Comparison of ENCODE assay signal across 21 mouse cellular contexts in the genomic region with DNA sequence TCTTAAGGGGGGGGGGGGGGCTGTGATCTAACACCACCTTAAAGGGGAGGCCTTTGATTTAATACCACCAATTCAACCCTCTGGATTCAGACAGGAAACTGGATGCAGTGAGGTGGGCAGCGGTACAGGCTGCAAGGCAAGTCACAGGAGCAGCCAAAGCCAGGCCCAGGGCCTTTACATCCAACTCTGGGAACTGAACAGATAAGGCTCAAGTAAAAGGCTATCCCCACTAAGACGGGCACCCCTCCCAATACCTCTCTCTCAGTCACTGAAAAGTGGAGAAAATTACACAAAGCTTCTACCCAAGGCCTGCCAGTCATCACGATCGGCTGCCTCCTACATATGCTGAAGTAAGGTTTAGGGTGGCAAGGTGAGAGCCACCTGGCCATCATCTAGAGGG. TPM values are rescaled to one million over a fixed set of nuclear protein-coding genes. Genes with fewer than 3 reads are reported as not detected.
A peak's percentile ranks its signal among the peaks of the same experiment; 100 is the strongest.
DNase-seq lines count a peak whose midpoint lies in the region; ATAC-seq and TF ChIP-seq lines count a peak whose summit lies in the region.
"Had no signal": no experiment of that assay in that cellular context is flagged by ENCODE, and none has a peak within 500 bp of the region (broad histone marks: within the 10 kb centered on the region; RNA-seq: fewer than 3 reads in every experiment).

No protein-coding gene starts in this region.

- DNase-seq in heart, adult 11 months, result peak; percentile 85
- no peak for DNase-seq in heart, postnatal 25 days (ENCODE audit: low spot score)
- DNase-seq in midbrain, embryonic 11.5 days (ENCODE audit: low spot score, missing footprints), result peak; percentile 6
- DNase-seq in midbrain, postnatal 0 days (ENCODE audit: low spot score), result no peak
- no peak for DNase-seq in limb, embryonic 10.5 days (ENCODE audit: low spot score)
- no peak for DNase-seq in left cerebral cortex, postnatal 14 days (ENCODE audit: low spot score in 2 of 2)
- DNase-seq: adrenal gland, adult 2 months; adrenal gland, postnatal 10 days; adrenal gland, postnatal 25 days; cerebellum, adult 11 months; cerebellum, adult 18-20 months; cerebellum, adult 8-10 months; cerebellum, adult 9-11 months; cerebellum, postnatal 14 days; cerebellum, postnatal 36 days; embryo, embryonic 11 days had no signal

- no peak for TF ChIP-seq CTCF in midbrain, postnatal 0 days (IDR thresholded peaks at IDR 0.05)

- intact Hi-C loops in heart, postnatal 25 days (cut with DNase I), result loop anchor here (10.0 kb wide), 1 partner anchor 55 kb away; no protein-coding TSS in a partner anchor
- intact Hi-C loops in left cerebral cortex, postnatal 14 days (cut with DNase I), result no loop called here

- H3K4me3 ChIP-seq in midbrain, embryonic 11.5 days (ENCODE audit: low read depth, low read length), result no peak overlapping the region
- H3K4me3 ChIP-seq in midbrain, postnatal 0 days (ENCODE audit: low read depth, low read length), result no peak overlapping the region
- no peak overlapping the region for H3K4me3 ChIP-seq in limb, embryonic 10.5 days
- H3K4me3 ChIP-seq: embryonic facial prominence, embryonic 13.5 days; embryonic facial prominence, embryonic 15.5 days; erythroblast, embryonic 14.5 days had no signal

- WGBS in midbrain, embryonic 11.5 days, result 91% methylated on average over 4 of the region's 4 CpGs
- 88% methylated on average over 4 of the region's 4 CpGs for WGBS in midbrain, postnatal 0 days
- 79% methylated on average over 4 of the region's 4 CpGs for WGBS in limb, embryonic 10.5 days

- H3K9ac ChIP-seq in midbrain, embryonic 11.5 days (ENCODE audit: low read length), result no peak overlapping the region
- H3K9ac ChIP-seq in midbrain, postnatal 0 days (replicated peaks; ENCODE audit: low read length, poor library complexity, severe bottlenecking), result no peak overlapping the region
- H3K9ac ChIP-seq: embryonic facial prominence, embryonic 13.5 days; embryonic facial prominence, embryonic 15.5 days had no signal

- no peak for ATAC-seq in midbrain, embryonic 11.5 days (ENCODE audit: low FRiP score)
- ATAC-seq in midbrain, postnatal 0 days (ENCODE audit: low FRiP score), result no peak
- ATAC-seq: forebrain, embryonic 14.5 days; forebrain, embryonic 16.5 days had no signal

- H3K4me2 ChIP-seq in midbrain, embryonic 11.5 days, result no peak overlapping the region
- no peak overlapping the region for H3K4me2 ChIP-seq in midbrain, postnatal 0 days (ENCODE audit: low read depth, low read length, poor library complexity, severe bottlenecking)
- H3K4me2 ChIP-seq: embryonic facial prominence, embryonic 13.5 days; embryonic facial prominence, embryonic 15.5 days had no signal

- no peaks in the 10 kb centered on the region for H3K9me3 ChIP-seq in midbrain, embryonic 11.5 days (ENCODE audit: control insufficient read depth, low read length)
- no peaks in the 10 kb centered on the region for H3K9me3 ChIP-seq in midbrain, postnatal 0 days (ENCODE audit: low read length)
- H3K9me3 ChIP-seq in limb, embryonic 10.5 days (replicated peaks), result no peaks in the 10 kb centered on the region
- H3K9me3 ChIP-seq: embryonic facial prominence, embryonic 13.5 days; embryonic facial prominence, embryonic 15.5 days had no signal

- no peak overlapping the region for H3K27ac ChIP-seq in midbrain, embryonic 11.5 days (ENCODE audit: low read depth, low read length)
- no peak overlapping the region for H3K27ac ChIP-seq in midbrain, postnatal 0 days (ENCODE audit: low read depth, low read length)
- H3K27ac ChIP-seq in limb, embryonic 10.5 days, result peak overlapping the region; percentile 63
- H3K27ac ChIP-seq: embryonic facial prominence, embryonic 13.5 days; embryonic facial prominence, embryonic 15.5 days had no signal

- no peaks in the 10 kb centered on the region for H3K27me3 ChIP-seq in midbrain, embryonic 11.5 days (ENCODE audit: control insufficient read depth, insufficient read depth, low read length)
- H3K27me3 ChIP-seq in midbrain, postnatal 0 days (ENCODE audit: insufficient read depth, low read length), result no peaks in the 10 kb centered on the region
- H3K27me3 ChIP-seq in limb, embryonic 10.5 days (ENCODE audit: low read depth, poor library complexity, severe bottlenecking), result no peaks in the 10 kb centered on the region
- H3K27me3 ChIP-seq: embryonic facial prominence, embryonic 13.5 days; embryonic facial prominence, embryonic 15.5 days had no signal

- H3K36me3 ChIP-seq in midbrain, embryonic 11.5 days (ENCODE audit: control insufficient read depth, insufficient read depth, low read length), result no peaks in the 10 kb centered on the region
- H3K36me3 ChIP-seq in midbrain, postnatal 0 days (ENCODE audit: insufficient read depth, low read length), result no peaks in the 10 kb centered on the region
- 0 out of 2 replicates have a peak, but pooled peaks cover 3% of the 10 kb centered on the region for H3K36me3 ChIP-seq in limb, embryonic 10.5 days
- H3K36me3 ChIP-seq: embryonic facial prominence, embryonic 13.5 days; embryonic facial prominence, embryonic 15.5 days had no signal

- H3K4me1 ChIP-seq in midbrain, embryonic 11.5 days (ENCODE audit: control insufficient read depth, insufficient read depth, low read length), result no peaks in the 10 kb centered on the region
- no peaks in the 10 kb centered on the region for H3K4me1 ChIP-seq in midbrain, postnatal 0 days (ENCODE audit: insufficient read depth, low read length)
- peaks cover 57% of the 10 kb centered on the region for H3K4me1 ChIP-seq in limb, embryonic 10.5 days

RNA-seq across cellular contexts. Expression of a gene that starts 21.5 kb away (rescaled TPM):
- 10 to 100 TPM; 11.3 to 11.5 TPM for total RNA-seq in heart, postnatal 25 days (2021)
- polyA plus RNA-seq in midbrain, embryonic 11.5 days (2014; fragmentation: Nextera tagmentation; extraction: Ambion mirVana), result 11.7 and 12.7 TPM in 2 replicates
- 34.5 and 42.9 TPM in 2 replicates for total RNA-seq in midbrain, postnatal 0 days (2014; rRNA removed)
- 17.1 and 18.2 TPM in 2 replicates for polyA plus RNA-seq in midbrain, postnatal 0 days (2015; fragmentation: Nextera tagmentation; extraction: Ambion mirVana)
- polyA plus RNA-seq in limb, embryonic 10.5 days (2016; fragmentation: Nextera tagmentation; extraction: Ambion mirVana), result 16.4 and 16.6 TPM in 2 replicates
- 10 to 100 TPM; 20.4 to 21.3 TPM for total RNA-seq in left cerebral cortex, postnatal 14 days (2021)

Comparison
In these comparisons a context has a peak if more than half of its experiments do, and no peak if none do; other contexts are left out.
1. DNase-seq: peak in heart, adult 11 months (single experiment) and midbrain, embryonic 11.5 days (single experiment); none in heart, postnatal 25 days (single experiment), midbrain, postnatal 0 days (single experiment), limb, embryonic 10.5 days (single experiment) and left cerebral cortex, postnatal 14 days (0 of 2).